Mouse (Mus musculus) neural tube, embryonic 15.5 days (tissue): Measurements from ENCODE around the gene Slc27a5. TPM values are rescaled to one million over a fixed set of nuclear protein-coding genes. Genes with fewer than 3 reads are reported as not detected.

Source experiments
- ATAC-seq: fragments of 200-750 bp; cut with Nextera tagmentation; 2 replicates; pipeline ENCODE4 v1.8.0; 2017; ENCODE audit warnings: mild to moderate bottlenecking, moderate TSS enrichment, moderate library complexity; ENCODE audit not compliant: low FRiP score
- H3K27ac ChIP-seq: fragments of 300-500 bp; sonication (generic); replicated peaks from 2 replicates; pipeline ENCODE4 v1.5.1; 2015; ENCODE audit warnings: mild to moderate bottlenecking, inconsistent platforms
- H3K27me3 ChIP-seq: fragments of 300-500 bp; sonication (generic); replicated peaks from 2 replicates; pipeline ENCODE4 v1.6.1; 2015; ENCODE audit warnings: inconsistent platforms
- H3K36me3 ChIP-seq: fragments of 300-500 bp; sonication (generic); 2 replicates; pipeline ENCODE4 v1.6.1; 2015; ENCODE audit warnings: inconsistent platforms
- H3K4me1 ChIP-seq: fragments of 300-500 bp; sonication (generic); 2 replicates; pipeline ENCODE4 v1.6.1; 2015; ENCODE audit warnings: inconsistent platforms
- H3K4me2 ChIP-seq: fragments of 300-500 bp; sonication (generic); 2 replicates; pipeline ENCODE4 v1.6.1; 2015; ENCODE audit warnings: inconsistent platforms, mild to moderate bottlenecking, moderate library complexity
- H3K4me3 ChIP-seq: fragments of 300-500 bp; sonication (generic); replicated peaks from 2 replicates; pipeline ENCODE4 v1.5.1; 2015; ENCODE audit warnings: mild to moderate bottlenecking, inconsistent platforms
- H3K9ac ChIP-seq: fragments of 300-500 bp; sonication (generic); replicated peaks from 2 replicates; pipeline ENCODE4 v1.6.1; 2015; ENCODE audit warnings: mild to moderate bottlenecking, inconsistent platforms
- H3K9me3 ChIP-seq: fragments of 300-500 bp; sonication (generic); replicated peaks from 2 replicates; pipeline ENCODE4 v1.6.1; 2016; ENCODE audit warnings: inconsistent platforms
- WGBS: fragments of 180-500 bp; shearing (Covaris S2); methylation state at CpG from one replicate; pipeline ENCODE4 v1.1.7; 2015; ENCODE audit warnings: mixed read lengths; 5-methylcytosine and 5-hydroxymethylcytosine counted together
- polyA plus RNA-seq: library from polyadenylated mRNA; unstranded; fragments of >200 nt; fragmentation: Nextera tagmentation; extraction: Ambion mirVana; gene quantifications from 2 replicates; pipeline ENCODE4 v1.2.1, GENCODE M21; 2015

Gene Slc27a5
- polyA plus RNA-seq, 1 experiment from 2014 or later: 0.49 TPM

- Histone ChIP-seq H3K9me3 (no peaks in the 10 kb centered on the region), H3K4me3 (peak overlapping the region; percentile 45), H3K27ac (peak overlapping the region; percentile 91), H3K4me1 (peaks cover 13% of the 10 kb centered on the region), H3K9ac (peak overlapping the region; percentile 64), H3K36me3 (no peaks in the 10 kb centered on the region), H3K27me3 (no peaks in the 10 kb centered on the region), H3K4me2 (peak overlapping the region; percentile 73)
- ATAC-seq: peak; percentile 97
- WGBS: 5% methylated on average over 35 of the region's 35 CpGs
Observed at GRCm38 (mm10) chr7:12949032-12949871, 48.7 kb downstream of the Slc27a5 start.

- H3K4me3 ChIP-seq: no peak overlapping the region
- no peak for ATAC-seq
- H3K4me1 ChIP-seq: no peaks in the 10 kb centered on the region
- H3K27me3 ChIP-seq: no peaks in the 10 kb centered on the region
- H3K27ac ChIP-seq: no peak overlapping the region
- no peaks in the 10 kb centered on the region for H3K36me3 ChIP-seq
- no peak overlapping the region for H3K9ac ChIP-seq
- no peak overlapping the region for H3K4me2 ChIP-seq
- no peaks in the 10 kb centered on the region for H3K9me3 ChIP-seq
Observed at GRCm38 (mm10) chr7:12943488-12943887, 54.5 kb downstream of the Slc27a5 start.

GRCm38 (mm10) chr7:12940599-12940998, 57.4 kb downstream of the Slc27a5 start:
- Histone ChIP-seq H3K9ac (no peak overlapping the region), H3K27ac (no peak overlapping the region), H3K4me3 (no peak overlapping the region), H3K4me1 (no peaks in the 10 kb centered on the region), H3K4me2 (no peak overlapping the region), H3K27me3 (no peaks in the 10 kb centered on the region), H3K36me3 (no peaks in the 10 kb centered on the region), H3K9me3 (no peaks in the 10 kb centered on the region)
- 86% methylated on average over 4 of the region's 4 CpGs for WGBS
- no peak for ATAC-seq

Other genes with a start within 250 kb of the Slc27a5 start
- gene Zscan18, start 194.6 kb downstream of the Slc27a5 start, polyA plus RNA-seq: 25.2 and 33.4 TPM in 2 replicates
- 26.7 and 27.0 TPM in 2 replicates for gene Zfp329, start 179.3 kb downstream of the Slc27a5 start, polyA plus RNA-seq
- 23.4 and 25.4 TPM in 2 replicates for gene Zfp110, start 163.4 kb downstream of the Slc27a5 start, polyA plus RNA-seq
- 6.7 and 7.5 TPM in 2 replicates for gene Zfp128, start 117.0 kb downstream of the Slc27a5 start, polyA plus RNA-seq
- gene Zscan22, start 100.4 kb downstream of the Slc27a5 start, polyA plus RNA-seq: 9.8 and 13.6 TPM in 2 replicates
- gene Rps5, start 75.9 kb downstream of the Slc27a5 start, polyA plus RNA-seq: 564 and 667 TPM in 2 replicates
- gene Rnf225, start 70.8 kb downstream of the Slc27a5 start, polyA plus RNA-seq: 0.96 and 1.1 TPM in 2 replicates
- gene Zfp324, start 32.4 kb downstream of the Slc27a5 start, polyA plus RNA-seq: 13.1 and 13.3 TPM in 2 replicates
- gene Zfp446, start 20.3 kb downstream of the Slc27a5 start, polyA plus RNA-seq: 9.1 and 10.3 TPM in 2 replicates
- gene Trim28, start 922 bp upstream of the Slc27a5 start, polyA plus RNA-seq: 202 and 224 TPM in 2 replicates
- 37.6 and 38.7 TPM in 2 replicates for gene Zbtb45, start 11.8 kb upstream of the Slc27a5 start, polyA plus RNA-seq
- gene Chmp2a, start 36.6 kb upstream of the Slc27a5 start, polyA plus RNA-seq: 165 and 170 TPM in 2 replicates
- 129 and 149 TPM in 2 replicates for gene Ube2m, start 40.1 kb upstream of the Slc27a5 start, polyA plus RNA-seq
- gene Mzf1, start 56.6 kb upstream of the Slc27a5 start, polyA plus RNA-seq: 7.7 and 8.8 TPM in 2 replicates
- 0.12 and 0.20 TPM in 2 replicates for gene Vmn1r85, start 97.0 kb upstream of the Slc27a5 start, polyA plus RNA-seq
- not detected in 2 replicates for gene Vmn1r86, start 121.7 kb upstream of the Slc27a5 start, polyA plus RNA-seq
- not detected in 2 replicates for gene Vmn1r87, start 142.0 kb upstream of the Slc27a5 start, polyA plus RNA-seq
- not detected in 2 replicates for gene Vmn1r88, start 161.4 kb upstream of the Slc27a5 start, polyA plus RNA-seq
- not detected in 2 replicates for gene Vmn1r89, start 214.8 kb upstream of the Slc27a5 start, polyA plus RNA-seq